Mouse (Mus musculus) kidney, adult 18-20 months (tissue): Measurements from ENCODE around the gene Cdh23.

Experiments used
- DNase-seq: peaks from one replicate; pipeline ENCODE4 v3.0.0; 2021

Cdh23 gene

DNA sequence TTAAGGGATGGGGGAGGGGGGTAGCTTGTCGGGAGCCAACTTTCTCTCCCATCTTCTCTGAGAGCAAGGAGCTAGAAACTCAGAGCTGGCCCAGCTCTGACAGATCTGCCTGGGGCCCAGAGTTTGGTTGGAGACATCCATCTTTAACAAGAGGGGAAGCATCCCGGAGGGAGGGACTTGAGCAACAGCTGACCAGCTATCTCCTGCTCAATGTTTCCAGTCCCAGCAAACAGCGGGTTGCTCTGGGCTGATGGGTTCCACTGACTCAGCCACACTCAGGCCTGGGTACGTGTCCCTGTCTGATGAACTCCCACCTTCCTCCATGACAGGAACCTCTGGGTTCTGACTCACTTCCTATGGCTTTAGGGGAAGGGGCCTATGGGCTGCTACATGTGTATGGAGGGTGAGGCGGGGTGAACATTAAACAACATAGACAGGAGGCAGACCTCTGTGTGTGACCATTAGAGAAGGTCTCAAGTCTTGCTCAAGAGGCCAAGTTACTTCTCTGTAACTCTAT, 305.3 kb downstream of the Cdh23 start:
- DNase-seq = no peak

GRCm38 (mm10) chr10:60390177-60390903, 305.9 kb downstream of the Cdh23 start:
- DNase-seq = no peak

- DNase-seq = no peak
These were observed 306.8 kb downstream of the Cdh23 start for GRCm38 (mm10) chr10:60389447-60389865.

GRCm38 (mm10) chr10:60388332-60388731, 308.0 kb downstream of the Cdh23 start:
- no peak for DNase-seq

DNA sequence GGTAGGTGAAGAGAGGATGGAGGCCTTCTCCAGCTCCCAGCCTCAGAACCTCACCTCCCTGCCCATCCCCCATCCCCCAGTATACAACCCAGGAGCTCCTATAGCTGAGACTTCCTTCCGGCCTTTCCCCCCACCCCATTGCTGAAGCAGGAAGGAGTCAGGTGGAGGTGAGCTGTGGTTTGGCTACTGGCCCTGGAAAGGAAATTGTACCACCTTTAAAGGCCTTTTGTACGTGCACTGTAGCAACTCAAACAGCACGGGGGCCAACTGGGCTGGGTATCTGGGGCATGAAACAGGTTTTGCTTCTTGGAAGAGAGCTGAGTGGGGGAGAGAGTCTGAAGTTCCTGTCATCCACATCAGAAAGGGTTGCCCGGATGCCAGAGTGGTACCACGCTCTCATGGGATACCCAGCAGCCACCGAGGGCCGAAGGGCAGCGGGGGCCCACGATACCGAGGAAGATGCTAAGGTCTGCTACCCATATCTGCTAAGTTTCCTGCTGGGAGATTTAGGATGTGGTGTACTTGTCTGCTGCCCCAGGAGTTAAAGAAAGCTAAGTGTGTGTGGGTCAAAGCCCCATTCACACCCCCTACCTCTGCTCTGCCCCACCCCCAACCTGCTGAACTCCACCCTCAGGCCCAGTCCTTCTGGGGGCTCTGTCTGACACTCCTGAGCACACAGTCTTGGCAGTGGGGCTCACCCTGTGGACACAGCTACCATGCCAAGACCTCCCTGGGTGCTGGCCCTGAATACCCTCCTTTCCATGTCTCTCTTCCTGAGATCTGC, 315.0 kb downstream of the Cdh23 start:
- no peak for DNase-seq

GRCm38 (mm10) chr10:60380229-60380628, 316.1 kb downstream of the Cdh23 start:
- DNase-seq = no peak

GRCm38 (mm10) chr10:60379419-60379957, 316.8 kb downstream of the Cdh23 start:
- no peak for DNase-seq

DNA sequence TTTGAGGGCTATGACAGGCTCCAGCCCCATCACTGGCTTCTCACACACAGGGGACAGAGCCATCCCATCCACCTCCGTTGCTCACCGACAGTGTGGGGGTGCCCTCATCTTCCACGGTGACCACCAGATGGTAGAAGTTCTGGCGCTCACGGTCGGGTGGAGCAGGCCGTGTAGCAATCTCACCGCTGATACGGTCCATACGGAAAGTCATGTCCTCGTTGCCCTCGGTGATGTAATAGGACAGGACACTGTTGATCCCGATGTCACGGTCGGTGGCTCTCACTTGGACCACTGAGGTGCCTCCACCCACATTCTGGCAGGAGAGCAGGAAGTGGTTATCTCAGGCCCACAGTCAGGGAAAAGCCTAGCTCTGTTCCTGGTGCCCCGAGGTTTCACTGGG, 319.6 kb downstream of the Cdh23 start:
- no peak for DNase-seq

- DNase-seq = peak; percentile 48
These were observed 322.2 kb downstream of the Cdh23 start for GRCm38 (mm10) chr10:60373937-60374578.

- no peak for DNase-seq
These were observed 322.8 kb downstream of the Cdh23 start for GRCm38 (mm10) chr10:60373543-60373936.

GRCm38 (mm10) chr10:60371596-60372386, 324.5 kb downstream of the Cdh23 start:
- DNase-seq = no peak

- no peak for DNase-seq
These were observed 325.7 kb downstream of the Cdh23 start for GRCm38 (mm10) chr10:60370601-60371061.

- no peak for DNase-seq
These were observed 326.2 kb downstream of the Cdh23 start for GRCm38 (mm10) chr10:60370098-60370497.

- no peak for DNase-seq
These were observed 326.9 kb downstream of the Cdh23 start for GRCm38 (mm10) chr10:60369405-60369804.

DNA sequence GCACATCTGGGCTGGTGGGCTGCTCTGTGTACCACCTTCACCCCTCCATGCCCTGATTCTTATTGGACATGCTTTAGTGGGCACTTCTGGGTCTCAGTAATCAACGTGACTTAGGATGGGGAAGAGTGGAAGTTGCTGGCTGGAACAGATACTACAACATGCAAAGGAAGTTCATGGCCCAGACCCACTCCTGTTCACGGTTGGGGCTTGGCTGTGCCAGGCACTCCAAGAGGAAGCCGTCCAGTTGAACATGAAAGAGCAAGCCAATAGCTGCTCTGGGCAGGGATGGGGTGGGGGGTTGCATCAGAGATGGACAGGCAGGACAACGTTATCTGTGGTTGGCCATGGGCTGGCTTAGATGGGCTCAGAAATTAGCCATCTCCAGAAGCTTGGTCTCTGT, 328.4 kb downstream of the Cdh23 start:
- DNase-seq = no peak

DNA sequence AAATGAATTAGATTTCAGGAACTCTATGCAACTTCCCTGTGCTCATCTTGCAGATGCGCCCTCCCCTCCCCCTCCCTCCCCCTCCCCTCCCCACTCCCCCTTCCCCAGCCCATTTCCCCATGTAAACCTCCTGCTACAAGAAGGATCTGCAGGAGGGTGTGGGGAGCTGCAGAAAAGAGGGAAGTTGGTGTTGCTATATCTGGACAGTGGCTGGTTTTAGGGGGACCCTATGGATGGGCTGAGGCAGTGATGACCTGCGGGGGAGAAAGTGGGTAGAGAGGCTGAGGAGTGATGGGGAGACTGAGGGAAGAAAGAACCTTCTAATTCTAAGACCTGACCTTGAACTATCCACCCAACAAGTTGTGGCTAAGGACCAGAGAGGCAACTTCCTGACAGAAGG, 329.1 kb downstream of the Cdh23 start:
- no peak for DNase-seq

GRCm38 (mm10) chr10:60363426-60363825, 332.9 kb downstream of the Cdh23 start:
- no peak for DNase-seq

DNA sequence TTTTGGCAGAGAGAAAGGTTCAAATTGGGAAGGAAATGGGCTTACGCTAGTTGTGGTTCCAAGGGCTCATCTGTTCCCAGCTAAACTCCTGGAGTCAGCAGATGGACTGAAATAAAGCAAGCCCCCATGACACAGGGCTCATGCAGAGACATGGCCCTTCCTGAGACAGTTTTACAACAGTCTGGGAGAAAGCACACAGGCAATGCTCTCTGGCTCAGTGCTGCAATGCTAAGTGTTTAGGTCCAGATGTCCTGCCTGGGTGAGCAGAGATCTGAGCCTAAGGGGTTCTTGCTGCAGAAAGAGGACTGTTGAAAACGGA, 334.0 kb downstream of the Cdh23 start:
- DNase-seq = no peak

- no peak for DNase-seq
These were observed 334.5 kb downstream of the Cdh23 start for GRCm38 (mm10) chr10:60361615-60362309.

GRCm38 (mm10) chr10:60358776-60359175, 337.5 kb downstream of the Cdh23 start:
- no peak for DNase-seq

GRCm38 (mm10) chr10:60357901-60358300, 338.4 kb downstream of the Cdh23 start:
- DNase-seq = no peak

DNA sequence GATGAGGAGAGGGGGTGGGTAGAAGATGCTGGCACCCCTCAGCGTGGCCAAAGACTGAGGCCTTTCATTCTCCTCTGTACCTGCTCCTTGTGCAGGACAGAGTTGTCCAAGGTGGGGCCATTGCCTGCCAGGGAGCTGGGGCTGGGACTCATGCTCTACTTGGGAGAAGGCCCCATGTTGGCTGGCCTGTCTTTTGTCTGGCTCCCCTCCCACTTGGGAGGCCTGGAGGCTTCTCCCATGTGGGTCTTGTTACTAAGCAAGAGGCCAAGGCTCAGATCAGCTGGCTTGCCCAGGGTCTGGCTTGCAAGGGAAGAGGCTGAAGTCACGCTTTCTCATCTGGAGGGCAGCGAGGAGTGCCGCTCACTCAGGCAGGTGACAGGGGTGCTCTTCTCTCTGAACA, 338.8 kb downstream of the Cdh23 start:
- DNase-seq = no peak
